Mouse (Mus musculus): Measurements from ENCODE around the gene Prpsap1.
A peak's percentile ranks its signal among the peaks of the same experiment; 100 is the strongest.
"Not testable (repeated sequence)": the region's sequence is repeated elsewhere in the genome, so short reads cannot be mapped to it uniquely, and the experiment has no call there.

Prpsap1 gene

GRCm38 (mm10) chr11:116515330-116516020, 21.5 kb upstream of the Prpsap1 start:
- DNase-seq, result peak; percentile 63

- DNase-seq, result no peak
Observed at GRCm38 (mm10) chr11:116513531-116514038, 19.6 kb upstream of the Prpsap1 start.

- no peak for DNase-seq
Observed at GRCm38 (mm10) chr11:116512987-116513386, 19.0 kb upstream of the Prpsap1 start.

GRCm38 (mm10) chr11:116512154-116512553, 18.2 kb upstream of the Prpsap1 start:
- no peak for DNase-seq

- no peak for DNase-seq
Observed at GRCm38 (mm10) chr11:116511301-116511868, 17.4 kb upstream of the Prpsap1 start.

- DNase-seq, result no peak
Observed at GRCm38 (mm10) chr11:116508689-116509088, 14.7 kb upstream of the Prpsap1 start.

- DNase-seq, result no peak
Observed at GRCm38 (mm10) chr11:116506151-116506875, 12.3 kb upstream of the Prpsap1 start.

- no peak for DNase-seq
Observed at GRCm38 (mm10) chr11:116505573-116505972, 11.6 kb upstream of the Prpsap1 start.

GRCm38 (mm10) chr11:116504516-116504915, 10.5 kb upstream of the Prpsap1 start:
- DNase-seq, result no peak

GRCm38 (mm10) chr11:116501005-116501746, 7.2 kb upstream of the Prpsap1 start:
- no peak for DNase-seq

- no peak for DNase-seq
Observed at GRCm38 (mm10) chr11:116499018-116499417, 5.0 kb upstream of the Prpsap1 start.

- no peak for DNase-seq
Observed at GRCm38 (mm10) chr11:116498596-116498995, 4.6 kb upstream of the Prpsap1 start.

- no peak for DNase-seq
Observed at GRCm38 (mm10) chr11:116497313-116497712, 3.3 kb upstream of the Prpsap1 start.

- DNase-seq, result no peak
Observed at GRCm38 (mm10) chr11:116494474-116495174, 622 bp upstream of the Prpsap1 start.

GRCm38 (mm10) chr11:116493191-116493590, 811 bp downstream of the Prpsap1 start:
- no peak for DNase-seq

- DNase-seq, result not testable (repeated sequence)
Observed at GRCm38 (mm10) chr11:116492507-116492906, 1.5 kb downstream of the Prpsap1 start.

- DNase-seq, result no peak
Observed at GRCm38 (mm10) chr11:116491338-116491737, 2.7 kb downstream of the Prpsap1 start.

GRCm38 (mm10) chr11:116490232-116491107, 3.5 kb downstream of the Prpsap1 start:
- DNase-seq, result peak; percentile 81

GRCm38 (mm10) chr11:116489771-116490231, 4.2 kb downstream of the Prpsap1 start:
- DNase-seq, result no peak

GRCm38 (mm10) chr11:116488693-116489375, 5.2 kb downstream of the Prpsap1 start:
- DNase-seq, result no peak

- DNase-seq, result no peak
Observed at GRCm38 (mm10) chr11:116488207-116488606, 5.8 kb downstream of the Prpsap1 start.
